Mouse (Mus musculus) C2C12 (cell line): ENCODE measurements around the gene Ccdc33. TPM values are rescaled to one million over a fixed set of nuclear protein-coding genes. Genes with fewer than 3 reads are reported as not detected.

Experiments
- H3K27me3 ChIP-seq: one replicate; pipeline ENCODE4 v1.6.1; 2011; ENCODE audit not compliant: control insufficient read depth, insufficient read depth, insufficient read length
- H3K36me3 ChIP-seq: one replicate; pipeline ENCODE4 v1.6.1; 2011; ENCODE audit not compliant: control insufficient read depth, insufficient read depth
- H3K4me3 ChIP-seq: one replicate; pipeline ENCODE4 v1.5.1; 2011; ENCODE audit warnings: mild to moderate bottlenecking, control low read depth; ENCODE audit not compliant: poor library complexity, insufficient read depth, severe bottlenecking
- H3K79me2 ChIP-seq: one replicate; pipeline ENCODE4 v1.6.1; 2011; ENCODE audit not compliant: control insufficient read depth, insufficient read depth
- H3K79me3 ChIP-seq: one replicate; pipeline ENCODE4 v1.6.1; 2011; ENCODE audit warnings: low read depth, control low read depth
- H3ac ChIP-seq: one replicate; pipeline ENCODE3; 2011; ENCODE audit warnings: low read depth; ENCODE audit not compliant: control insufficient read depth, insufficient read length
- CEBPB ChIP-seq: IDR thresholded peaks from one replicate; pipeline ENCODE4 v1.6.1; 2011; ENCODE audit warnings: low read depth, mild to moderate bottlenecking, control low read depth, moderate library complexity
- CTCF ChIP-seq: IDR thresholded peaks from one replicate; pipeline ENCODE4 v1.5.1; 2011; ENCODE audit not compliant: control insufficient read depth, insufficient read depth, insufficient read length
- FOSL1 ChIP-seq: IDR thresholded peaks from one replicate; pipeline ENCODE4 v1.8.0; 2011; ENCODE audit warnings: mild to moderate bottlenecking, low read length; ENCODE audit not compliant: poor library complexity, insufficient read depth, severe bottlenecking
- MAX ChIP-seq: IDR thresholded peaks from one replicate; pipeline ENCODE4 v1.6.1; 2011; ENCODE audit warnings: mild to moderate bottlenecking, control low read depth
- MYOD1 ChIP-seq: IDR thresholded peaks from one replicate; pipeline ENCODE4 v1.6.1; 2011; ENCODE audit warnings: low read depth; ENCODE audit not compliant: control insufficient read depth, insufficient read length
- MYOG ChIP-seq: IDR thresholded peaks from one replicate; pipeline ENCODE4 v1.6.1; 2011; ENCODE audit not compliant: control insufficient read depth, insufficient read length; ENCODE audit errors: extremely low read depth
- USF1 ChIP-seq: IDR thresholded peaks from one replicate; pipeline ENCODE4 v1.6.1; 2011; ENCODE audit warnings: low read depth, mild to moderate bottlenecking, control low read depth, moderate library complexity
- polyA plus RNA-seq: library from polyadenylated mRNA; unstranded; fragments of >200 nt; fragmentation: generic; extraction: Trizol; gene quantifications from one replicate; pipeline ENCODE4 v1.2.1, GENCODE M21; 2012; ENCODE audit warnings: missing spikeins

Ccdc33 gene
- polyA plus RNA-seq, 1 experiment: not detected

DNA sequence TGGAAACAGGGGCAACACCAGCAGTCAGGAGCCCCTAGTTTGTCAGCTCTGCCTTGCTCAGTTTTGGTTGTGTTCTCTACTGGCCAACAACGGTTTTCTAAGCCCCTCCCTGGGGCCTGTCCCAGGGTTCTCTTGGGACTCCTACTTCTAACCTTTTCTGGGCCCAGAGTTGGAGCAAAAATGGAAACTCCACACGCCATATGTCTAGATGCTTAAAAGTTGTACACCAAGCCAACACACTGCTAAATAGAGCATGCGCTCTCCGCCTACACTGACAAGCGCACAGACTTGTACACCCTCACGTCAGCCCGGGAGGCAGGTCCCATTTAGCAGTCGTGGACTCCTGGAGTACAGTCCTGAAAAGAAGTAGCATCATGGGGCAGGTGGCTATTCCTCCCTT lies 133.3 kb downstream of the Ccdc33 start:
- Histone ChIP-seq H3K27me3 (no peaks in the 10 kb centered on the region), H3K79me2 (no peaks in the 10 kb centered on the region), H3K4me3 (no peak overlapping the region), H3K36me3 (no peaks in the 10 kb centered on the region), H3ac (no peak overlapping the region), H3K79me3 (no peaks in the 10 kb centered on the region)
- TF ChIP-seq FOSL1: no peak

GRCm38 (mm10) chr9:57980570-57980969 lies 138.1 kb downstream of the Ccdc33 start:
- Histone ChIP-seq H3K4me3 (no peak overlapping the region), H3K79me3 (no peaks in the 10 kb centered on the region), H3K27me3 (no peaks in the 10 kb centered on the region), H3K36me3 (no peaks in the 10 kb centered on the region), H3ac (no peak overlapping the region), H3K79me2 (no peaks in the 10 kb centered on the region)
- no peak for TF ChIP-seq USF1
- no peak for TF ChIP-seq MYOD1
- TF ChIP-seq MYOG: no peak
- TF ChIP-seq MAX: no peak
- TF ChIP-seq FOSL1: no peak

- TF ChIP-seq MYOG: no peak
- TF ChIP-seq USF1: no peak
- TF ChIP-seq MAX: no peak
- no peak for TF ChIP-seq CEBPB
- no peak for TF ChIP-seq MYOD1
- TF ChIP-seq FOSL1: no peak
- TF ChIP-seq CTCF: no peak
- Histone ChIP-seq H3K27me3 (no peaks in the 10 kb centered on the region), H3ac (no peak overlapping the region), H3K36me3 (no peaks in the 10 kb centered on the region), H3K79me2 (no peaks in the 10 kb centered on the region), H3K4me3 (no peak overlapping the region), H3K79me3 (no peaks in the 10 kb centered on the region)
Measured at GRCm38 (mm10) chr9:57978858-57979257, 139.8 kb downstream of the Ccdc33 start.

Other genes starting within 250 kb of the Ccdc33 start
- 59.0 TPM for gene Ubl7, start 207.8 kb downstream of the Ccdc33 start, polyA plus RNA-seq
- 53.8 TPM for gene Sema7a, start 178.7 kb downstream of the Ccdc33 start, polyA plus RNA-seq
- 0.04 TPM for gene Cyp11a1, start 112.4 kb downstream of the Ccdc33 start, polyA plus RNA-seq
- 0.29 TPM for gene Stra6, start 55.0 kb downstream of the Ccdc33 start, polyA plus RNA-seq
- gene Islr, start 85.5 kb upstream of the Ccdc33 start, polyA plus RNA-seq: 10.3 TPM
- 0.07 TPM for gene Islr2, start 85.5 kb upstream of the Ccdc33 start, polyA plus RNA-seq
- gene Pml, start 131.0 kb upstream of the Ccdc33 start, polyA plus RNA-seq: 24.3 TPM
- gene Stoml1, start 134.3 kb upstream of the Ccdc33 start, polyA plus RNA-seq: 13.4 TPM
- gene Loxl1, start 194.4 kb upstream of the Ccdc33 start, polyA plus RNA-seq: 5.1 TPM